Mouse (Mus musculus): Measurements from ENCODE around the gene Esrrg.

Esrrg gene

DNA sequence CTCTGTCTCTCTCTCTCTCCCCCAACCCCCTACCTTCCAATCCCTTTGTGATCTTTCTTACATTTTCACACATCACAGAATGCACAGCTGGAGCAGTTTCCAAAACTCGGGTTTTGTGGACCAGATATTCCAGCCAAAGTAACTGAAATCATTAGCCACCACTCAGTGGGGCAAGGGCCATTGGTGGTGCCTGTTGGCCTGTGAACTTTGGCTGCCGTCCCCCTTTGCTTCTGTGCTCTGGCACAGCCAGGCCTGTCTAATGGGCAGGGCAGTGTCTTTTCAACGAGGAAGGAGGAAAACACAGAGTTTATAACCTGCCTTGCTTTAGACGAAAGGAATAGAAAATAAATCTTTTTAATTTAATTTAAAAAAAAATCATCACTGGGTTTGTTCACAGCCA, 531.6 kb downstream of the Esrrg start:
- DNase-seq (ENCODE audit: inconsistent age in 2 of 2, low spot score in 1 of 2), result no peak

GRCm38 (mm10) chr1:188147381-188148156, 539.0 kb downstream of the Esrrg start:
- DNase-seq (ENCODE audit: inconsistent age in 2 of 2, low spot score in 1 of 2), result no peak

- DNase-seq (ENCODE audit: inconsistent age in 2 of 2, low spot score in 1 of 2), result no peak
Measured at GRCm38 (mm10) chr1:188151066-188151465, 542.5 kb downstream of the Esrrg start.

DNA sequence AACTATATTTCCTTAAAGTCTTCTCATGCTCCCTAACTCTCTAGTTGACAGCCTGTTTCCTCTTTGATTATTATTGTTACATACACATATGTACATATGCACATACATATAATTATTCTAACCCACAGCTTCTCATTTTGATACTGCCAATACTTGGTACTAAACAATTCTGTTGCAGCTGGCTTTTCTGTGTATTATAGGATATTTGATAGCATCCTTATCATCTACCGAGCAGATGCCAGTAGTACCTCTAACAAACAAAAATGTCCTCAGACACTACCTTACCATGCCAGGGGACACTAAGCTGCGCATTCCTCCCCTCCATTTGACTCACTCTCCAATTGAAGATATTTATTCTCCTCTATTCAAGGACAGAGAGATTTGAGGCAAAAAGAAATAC, 543.4 kb downstream of the Esrrg start:
- DNase-seq (ENCODE audit: inconsistent age in 2 of 2, low spot score in 1 of 2), result no peak

GRCm38 (mm10) chr1:188153665-188154064, 545.1 kb downstream of the Esrrg start:
- DNase-seq (ENCODE audit: inconsistent age in 2 of 2, low spot score in 1 of 2), result no peak

DNA sequence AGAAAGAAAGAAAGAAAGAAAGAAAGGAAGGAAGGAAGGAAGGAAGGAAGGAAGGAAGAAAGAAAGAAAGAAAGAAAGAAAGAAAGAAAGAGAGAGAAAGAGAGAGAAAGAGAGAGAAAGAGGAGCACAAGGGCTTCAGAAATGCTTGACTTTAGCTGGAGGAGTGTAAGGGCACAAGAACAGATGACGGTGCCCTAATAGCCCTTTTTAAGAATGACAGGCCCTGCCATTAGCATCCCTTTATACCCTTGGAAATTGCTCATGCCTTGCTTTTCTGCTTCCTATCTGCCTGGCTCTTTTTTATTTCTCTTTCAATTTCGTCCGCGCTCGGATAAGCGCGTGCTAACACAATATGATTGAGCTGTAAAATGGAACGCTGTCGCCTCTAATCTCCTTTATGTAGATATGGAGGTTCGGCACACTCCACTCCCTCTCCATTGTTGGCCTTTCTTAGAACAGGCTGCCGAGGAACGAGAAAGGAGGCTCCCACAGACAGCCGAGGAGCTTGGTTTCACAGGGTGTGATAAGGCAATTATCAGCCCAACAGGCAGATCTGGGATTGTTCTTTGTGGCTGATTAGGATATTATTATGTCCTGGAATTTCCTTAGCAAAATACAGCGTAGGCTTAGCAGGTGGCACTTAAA, 546.0 kb downstream of the Esrrg start:
- no peak for DNase-seq (ENCODE audit: inconsistent age in 2 of 2, low spot score in 1 of 2)

DNA sequence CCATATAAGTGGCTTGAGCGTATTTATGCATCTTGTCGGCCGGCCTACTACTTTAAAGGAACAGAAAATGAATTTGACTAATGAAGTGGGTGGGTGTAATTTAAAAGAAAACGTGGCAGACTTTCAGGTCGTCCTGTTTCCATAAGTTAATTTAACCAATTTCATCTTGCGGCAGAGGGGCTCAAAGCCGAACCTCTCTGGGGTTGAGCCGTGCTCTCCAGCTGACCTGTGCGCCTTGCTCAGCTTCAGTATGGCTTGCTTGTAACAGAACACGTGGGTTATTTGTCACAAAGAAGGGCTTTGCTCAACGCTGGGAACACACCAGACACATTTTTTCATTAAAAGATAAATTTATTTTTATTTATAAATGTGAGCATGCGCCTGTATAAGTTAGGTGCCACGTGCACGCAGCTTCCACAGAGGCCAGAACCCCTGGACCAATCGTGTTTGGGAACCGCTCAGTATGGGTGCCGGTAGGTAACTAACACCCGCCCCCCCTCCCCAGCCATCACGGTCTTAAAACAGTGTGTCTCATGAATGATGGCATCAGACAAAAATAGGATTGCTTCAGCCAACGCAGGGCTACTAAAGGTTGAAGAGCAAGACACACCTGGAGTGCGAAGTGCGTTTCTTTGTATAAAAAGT, 546.7 kb downstream of the Esrrg start:
- no peak for DNase-seq (ENCODE audit: inconsistent age in 2 of 2, low spot score in 1 of 2)

DNA sequence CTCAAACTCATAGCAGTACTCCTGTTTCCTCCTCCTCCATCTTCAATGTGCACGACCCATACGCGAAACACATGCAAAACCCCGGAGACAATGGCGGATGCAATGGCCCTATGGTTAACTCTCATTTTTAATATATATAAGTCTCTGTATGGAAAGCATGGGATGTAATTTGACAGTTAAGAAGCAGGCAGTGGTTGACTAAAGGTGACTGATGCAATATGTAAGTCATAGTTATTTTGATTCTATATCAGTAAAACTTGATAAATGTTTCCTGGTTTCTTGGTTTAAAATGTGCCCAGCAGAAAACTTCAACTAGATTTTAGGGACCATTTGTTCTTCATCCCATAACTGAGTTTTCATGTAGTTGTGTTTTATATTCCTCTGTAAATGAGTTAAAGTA, 547.9 kb downstream of the Esrrg start:
- DNase-seq (ENCODE audit: inconsistent age in 2 of 2, low spot score in 1 of 2), result no peak

- peak; percentile 83 to 95 for DNase-seq (ENCODE audit: inconsistent age in 2 of 2, low spot score in 1 of 2)
Measured at GRCm38 (mm10) chr1:188157237-188157955, 548.8 kb downstream of the Esrrg start.

- DNase-seq (ENCODE audit: inconsistent age in 2 of 2, low spot score in 1 of 2), result no peak
Measured at GRCm38 (mm10) chr1:188158675-188159074, 550.1 kb downstream of the Esrrg start.

DNA sequence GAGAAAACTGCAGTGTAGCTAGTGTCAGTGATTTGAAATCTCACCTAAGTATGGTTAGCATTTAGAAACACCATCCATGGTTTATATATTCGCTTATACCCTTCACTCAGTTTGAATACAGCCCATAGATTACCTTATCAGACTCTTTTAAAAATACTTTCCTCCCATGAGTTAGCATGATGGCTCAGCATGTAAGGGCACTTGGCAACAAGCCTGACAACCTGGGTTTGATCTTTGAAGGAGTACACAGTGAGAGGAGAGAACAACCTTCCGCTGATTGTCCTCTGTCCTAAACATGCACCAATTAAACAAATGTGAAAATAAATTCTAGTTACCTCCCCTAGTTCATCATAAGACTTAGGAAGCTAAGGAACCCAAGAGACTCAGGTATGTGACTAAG, 550.5 kb downstream of the Esrrg start:
- peak; percentile 58 to 79 for DNase-seq (ENCODE audit: inconsistent age in 2 of 2, low spot score in 1 of 2)

GRCm38 (mm10) chr1:188163058-188163457, 554.5 kb downstream of the Esrrg start:
- DNase-seq (ENCODE audit: inconsistent age in 2 of 2, low spot score in 1 of 2), result no peak

- DNase-seq (ENCODE audit: inconsistent age in 2 of 2, low spot score in 1 of 2), result no peak
Measured at GRCm38 (mm10) chr1:188164251-188164650, 555.7 kb downstream of the Esrrg start.

GRCm38 (mm10) chr1:188173859-188174258, 565.3 kb downstream of the Esrrg start:
- no peak for DNase-seq (ENCODE audit: inconsistent age in 2 of 2, low spot score in 1 of 2)

GRCm38 (mm10) chr1:188182951-188183350, 574.4 kb downstream of the Esrrg start:
- no peak for DNase-seq (ENCODE audit: inconsistent age in 2 of 2, low spot score in 1 of 2)

DNA sequence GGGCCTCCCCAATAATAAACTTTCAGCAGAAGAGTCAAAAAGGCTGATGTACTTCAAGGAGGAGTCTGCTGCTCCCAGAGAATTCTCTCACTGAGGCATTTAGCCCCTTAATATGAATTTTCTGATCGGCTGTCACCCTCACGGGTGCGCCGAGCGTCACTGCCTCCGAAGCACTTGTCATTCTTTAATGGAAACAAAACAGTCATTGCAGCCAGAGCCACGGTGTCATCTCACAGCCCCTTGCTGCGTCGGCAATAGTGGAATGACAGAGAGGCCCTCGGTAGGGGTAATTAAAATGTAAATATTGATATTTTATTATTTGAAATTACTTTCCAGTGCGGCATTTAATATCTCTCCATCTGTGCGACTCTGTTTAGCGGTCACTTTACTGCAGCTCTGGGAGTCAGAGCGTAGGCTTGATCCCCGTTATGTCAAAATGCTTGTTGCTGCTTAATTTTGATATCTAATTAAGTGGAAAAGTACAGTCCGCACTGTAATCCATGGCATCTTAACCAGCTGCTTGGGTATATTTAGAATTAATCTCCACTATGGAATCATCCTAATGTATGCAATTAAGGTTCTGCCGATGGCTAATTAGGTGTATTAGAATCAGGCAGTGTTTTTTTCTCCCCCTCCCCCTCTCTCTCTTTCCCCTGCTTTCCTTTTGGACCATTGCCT, 578.0 kb downstream of the Esrrg start:
- no peak for DNase-seq (ENCODE audit: inconsistent age in 2 of 2, low spot score in 1 of 2)

DNA sequence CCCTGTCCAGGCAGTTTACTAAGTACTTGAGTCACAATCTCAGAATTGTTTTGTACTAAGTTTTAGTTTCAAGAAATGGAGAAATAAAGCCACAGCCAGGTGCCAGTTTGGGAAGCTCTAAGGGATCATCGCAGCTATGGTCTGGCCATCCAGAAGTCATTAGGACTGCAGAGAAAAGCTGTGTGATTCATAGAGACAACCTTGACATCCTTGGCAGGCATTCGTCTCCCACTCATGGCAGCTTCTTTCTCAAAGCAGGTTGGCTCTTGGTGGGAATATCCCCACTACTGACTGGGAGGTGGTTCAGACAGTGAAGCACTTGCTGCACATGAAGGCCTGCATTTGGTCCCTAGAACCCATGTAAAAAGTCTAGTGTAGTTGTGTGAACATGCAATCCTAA, 584.4 kb downstream of the Esrrg start:
- DNase-seq (ENCODE audit: inconsistent age in 2 of 2, low spot score in 1 of 2), result peak; percentile 51 to 80

DNA sequence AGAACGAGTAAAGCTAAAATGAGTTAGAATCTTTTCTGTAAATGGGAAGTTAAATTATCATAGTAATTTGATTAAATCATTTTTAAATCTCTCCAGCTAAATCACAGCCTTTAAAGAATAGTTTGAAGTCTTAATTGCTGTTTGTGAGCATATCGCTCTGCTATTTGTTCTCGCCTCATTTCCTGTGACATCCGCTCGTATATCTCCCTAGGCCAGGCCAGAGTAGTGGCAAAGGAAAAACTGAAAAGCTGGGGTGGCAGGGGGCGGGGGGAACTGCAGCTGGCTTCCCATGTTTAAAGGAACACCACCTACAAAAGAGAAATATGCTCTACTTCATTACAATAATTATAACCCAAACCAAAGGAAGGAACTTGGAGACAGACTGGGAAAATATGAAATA, 598.8 kb downstream of the Esrrg start:
- no peak for DNase-seq (ENCODE audit: inconsistent age in 2 of 2, low spot score in 1 of 2)

DNA sequence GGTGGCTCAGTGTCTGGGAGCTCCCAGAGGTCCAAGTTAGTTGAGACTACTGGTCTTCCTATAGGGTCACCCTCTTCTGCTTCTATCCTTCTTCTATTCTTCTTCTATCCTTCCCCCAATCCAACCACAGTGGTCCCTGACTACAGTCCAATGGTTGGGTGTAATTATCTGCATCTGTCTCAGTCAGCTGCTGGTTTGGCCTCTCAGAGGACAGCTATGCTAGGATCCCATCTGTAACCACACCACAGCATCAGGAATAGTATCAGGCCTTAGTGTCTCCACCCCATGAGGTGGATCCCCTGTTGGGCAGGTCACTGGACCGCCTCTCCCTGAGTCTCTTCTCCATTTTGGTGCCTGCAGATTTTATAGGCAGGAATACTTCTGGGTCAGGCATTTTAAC, 600.4 kb downstream of the Esrrg start:
- no peak for DNase-seq (ENCODE audit: inconsistent age in 2 of 2, low spot score in 1 of 2)

- no peak for DNase-seq (ENCODE audit: inconsistent age in 2 of 2, low spot score in 1 of 2)
Measured at GRCm38 (mm10) chr1:188214885-188215611, 606.5 kb downstream of the Esrrg start.
